Mouse (Mus musculus): ENCODE measurements at regions not wholly inside any gene's neighbourhood (a gene's known extent, or its start where the extent isn't known, plus 50 kb on each side); places are given as distances from the start of the nearest gene placed in this dataset.

DNA sequence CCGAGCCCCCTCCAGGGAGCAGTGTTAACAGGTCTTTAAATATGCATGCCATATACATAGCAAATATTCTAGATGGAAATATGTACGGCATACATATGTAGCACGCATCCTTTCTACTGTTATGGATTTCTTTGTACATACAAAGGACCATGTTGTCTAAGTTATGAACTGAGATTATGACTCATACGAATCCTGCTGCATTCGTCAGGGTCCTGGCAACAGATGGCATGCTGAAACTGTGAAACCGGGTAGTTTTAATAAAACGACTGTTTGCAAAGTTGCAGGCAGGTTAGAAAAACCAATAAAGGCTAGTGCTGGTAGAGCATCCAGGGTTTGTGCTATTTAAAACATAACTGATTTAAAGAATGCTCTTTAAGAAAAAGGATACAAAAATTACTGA, 88.8 kb upstream of the Tlk1 start:
- DNase-seq (ENCODE audit: low read depth, low spot score), result peak; percentile 71

GRCm38 (mm10) chr2:70909401-70909800, 83.9 kb upstream of the Tlk1 start:
- DNase-seq (ENCODE audit: low read depth, low spot score), result peak; percentile 54

GRCm38 (mm10) chr2:70908579-70908978, 83.1 kb upstream of the Tlk1 start:
- DNase-seq (ENCODE audit: low read depth, low spot score), result peak; percentile 44

DNA sequence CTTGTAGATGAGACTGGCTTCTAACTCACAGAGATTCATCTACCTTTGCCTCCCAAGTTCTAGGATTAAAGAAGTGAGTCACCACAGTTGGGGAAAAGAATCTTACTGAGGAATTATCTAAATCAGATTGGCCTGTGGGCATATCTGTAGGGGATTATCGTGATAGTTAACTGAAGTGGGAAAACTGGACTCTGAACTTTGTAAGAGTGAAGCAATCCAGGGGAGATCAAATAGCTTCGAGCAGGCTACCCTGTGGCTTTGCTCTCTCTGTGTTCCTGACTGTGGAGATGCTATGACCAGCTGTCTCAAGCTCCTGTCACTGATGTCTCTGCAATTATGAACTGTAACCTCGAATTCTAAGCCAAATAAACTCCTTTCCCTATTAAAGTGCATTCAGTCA, 80.7 kb upstream of the Tlk1 start:
- DNase-seq (ENCODE audit: low read depth, low spot score), result no peak

- no peak for DNase-seq (ENCODE audit: low read depth, low spot score)
These were observed 78.9 kb upstream of the Tlk1 start for GRCm38 (mm10) chr2:70904429-70904828.

DNA sequence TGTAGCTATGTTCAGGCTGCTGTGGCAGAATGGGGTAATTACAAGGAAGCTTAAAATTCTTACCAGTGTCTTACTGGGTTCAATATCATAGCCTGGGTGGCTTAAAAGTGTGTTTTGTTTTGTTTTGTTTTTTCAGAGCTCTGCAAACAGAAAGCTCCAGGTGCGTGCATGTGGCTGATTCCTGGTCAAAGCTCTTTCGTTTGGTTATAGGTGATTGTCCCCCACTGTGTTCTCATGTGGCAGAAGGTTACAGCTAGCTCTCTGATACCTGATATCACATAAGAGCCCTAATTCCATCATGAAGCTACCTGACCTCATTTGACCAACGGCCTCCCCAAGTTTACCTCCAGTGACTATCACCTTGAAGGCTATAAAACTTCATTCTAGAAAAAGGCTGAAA, 76.7 kb upstream of the Tlk1 start:
- no peak for DNase-seq (ENCODE audit: low read depth, low spot score)

- DNase-seq (ENCODE audit: low read depth, low spot score), result peak; percentile 78
These were observed 76.0 kb upstream of the Tlk1 start for GRCm38 (mm10) chr2:70901479-70901878.

DNA sequence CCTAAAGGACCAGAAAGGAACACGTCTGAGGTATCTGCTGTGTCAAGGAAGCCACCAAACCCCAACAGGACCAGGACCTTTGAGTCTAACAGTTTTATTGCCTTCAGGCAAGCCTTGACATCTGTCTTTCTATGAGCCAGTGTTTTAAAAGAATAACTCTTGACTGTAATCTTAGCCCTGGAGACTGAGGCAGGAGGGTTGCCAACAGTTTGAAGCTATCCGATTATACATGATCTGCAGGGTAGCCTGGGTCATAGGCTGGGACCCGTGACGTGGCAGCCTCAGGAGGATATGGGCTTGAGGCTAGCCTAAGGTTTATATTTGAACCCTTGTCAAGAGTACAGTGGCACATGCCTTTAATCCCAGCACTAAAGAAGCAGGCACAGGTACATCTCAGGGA, 73.5 kb upstream of the Tlk1 start:
- no peak for DNase-seq (ENCODE audit: low read depth, low spot score)

- peak; percentile 78 for DNase-seq (ENCODE audit: low read depth, low spot score)
These were observed 72.9 kb upstream of the Tlk1 start for GRCm38 (mm10) chr2:70898396-70898795.

DNA sequence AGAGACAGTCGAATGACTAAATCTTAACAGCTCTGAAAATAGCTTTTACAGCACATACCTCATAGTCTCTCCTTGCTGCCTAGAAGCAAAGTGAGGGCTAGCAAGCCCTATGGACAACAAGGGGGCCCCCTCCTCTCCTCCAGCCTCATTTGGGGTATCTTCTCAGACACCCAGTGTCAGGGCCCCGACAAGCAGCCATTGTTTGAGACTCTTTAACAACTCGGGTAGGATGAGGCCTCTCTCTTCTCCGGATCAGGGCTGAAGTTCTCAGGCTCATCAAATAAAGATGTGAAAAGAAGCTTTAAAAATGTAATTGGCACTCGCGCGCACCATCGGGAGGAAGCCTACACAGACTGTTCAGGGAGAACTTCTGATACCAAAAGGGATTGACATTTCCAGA, 71.8 kb upstream of the Tlk1 start:
- peak; percentile 43 for DNase-seq (ENCODE audit: low read depth, low spot score)

DNA sequence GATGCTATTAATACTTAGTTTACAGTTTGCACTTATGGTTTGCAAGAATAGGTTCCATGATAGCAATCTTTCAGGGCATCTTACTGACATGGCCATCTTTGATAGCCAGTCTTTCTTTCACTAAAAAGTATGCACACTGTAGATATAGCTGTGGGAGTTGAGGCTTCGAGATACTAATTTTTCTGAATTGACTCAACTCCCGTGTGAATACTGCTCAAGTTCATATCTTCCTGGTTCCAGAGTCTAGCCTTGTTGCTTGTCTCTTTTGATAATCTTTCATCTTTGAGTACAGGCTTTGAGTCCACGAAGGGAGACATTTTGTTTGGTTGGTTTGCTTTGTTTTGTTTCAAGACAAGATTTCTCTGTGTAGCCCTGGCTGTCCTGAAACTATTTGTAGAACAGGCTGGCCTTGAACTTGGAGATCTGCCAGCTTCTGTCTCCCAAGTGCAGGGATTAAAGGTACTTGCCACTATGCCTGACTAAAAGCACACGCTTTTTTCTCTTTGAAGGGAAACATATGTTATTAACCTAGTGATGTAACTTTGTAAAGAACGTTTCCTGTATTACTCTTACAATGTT, 64.1 kb upstream of the Tlk1 start:
- DNase-seq (ENCODE audit: low read depth, low spot score), result no peak

DNA sequence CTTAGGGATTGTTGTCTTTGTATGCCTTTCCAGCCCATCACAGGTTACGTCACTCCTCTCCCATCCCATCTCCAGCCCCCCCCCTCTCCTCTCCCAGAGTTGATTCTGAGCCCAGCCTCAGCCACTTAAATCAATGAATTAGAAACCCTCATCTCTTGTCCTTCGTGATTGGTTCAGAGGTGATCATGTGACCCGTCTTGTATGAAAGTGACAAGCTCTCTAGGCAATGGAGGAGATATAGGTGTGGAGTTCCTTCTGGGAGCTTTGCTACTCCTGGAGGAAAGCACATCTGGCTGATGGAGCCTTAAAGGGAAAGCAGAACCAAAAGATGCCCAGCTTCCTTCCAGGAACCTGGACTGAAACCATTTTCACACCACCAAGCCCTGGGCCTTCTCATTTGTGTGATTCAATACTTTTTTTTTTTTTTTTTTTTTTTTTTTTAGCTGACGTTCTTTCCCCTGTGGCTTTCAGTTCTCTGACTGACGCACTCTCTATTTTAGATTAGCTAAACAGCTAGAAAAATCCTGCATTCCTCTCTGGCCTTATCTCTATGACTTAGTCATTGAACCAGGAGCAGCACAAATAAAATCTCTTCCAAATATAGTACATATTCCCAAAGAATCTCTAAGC, 63.4 kb upstream of the Tlk1 start:
- no peak for DNase-seq (ENCODE audit: low read depth, low spot score)

DNA sequence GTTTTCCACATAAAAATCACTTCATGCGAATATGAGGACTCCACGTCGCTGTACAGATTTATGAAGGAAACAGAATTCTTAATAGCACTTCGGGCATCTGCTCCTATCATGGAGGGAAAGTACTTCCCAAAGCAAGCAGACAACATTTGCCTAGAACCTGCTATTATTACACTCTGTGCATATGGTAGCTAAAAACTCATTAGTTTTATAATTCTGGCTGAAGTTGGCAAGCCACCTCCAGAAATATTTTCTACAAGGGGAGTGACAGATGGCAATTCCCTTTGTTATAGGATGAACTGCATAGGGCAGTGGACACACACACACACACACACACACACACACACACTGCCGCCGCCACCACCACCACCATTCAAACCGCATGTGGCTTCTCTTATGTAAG, 61.3 kb upstream of the Tlk1 start:
- peak; percentile 75 for DNase-seq (ENCODE audit: low read depth, low spot score)

DNA sequence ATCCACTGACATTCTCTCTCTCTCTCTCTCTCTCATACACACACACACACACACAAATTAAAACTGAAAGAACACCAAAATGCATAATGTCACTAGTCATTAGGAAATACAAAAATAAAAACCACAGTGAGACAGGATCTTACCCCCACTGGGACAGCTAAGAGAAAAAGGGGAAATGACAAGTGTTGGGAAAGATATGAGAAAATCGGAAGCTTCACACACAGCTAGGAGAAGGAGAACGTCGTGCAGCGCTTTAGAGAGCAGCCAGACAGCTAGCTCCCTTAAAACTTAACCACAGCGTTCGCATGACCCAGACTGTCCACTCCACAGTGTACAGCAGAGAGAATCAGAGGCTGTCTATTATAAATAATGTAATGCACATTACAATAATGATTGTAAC, 60.1 kb upstream of the Tlk1 start:
- no peak for DNase-seq (ENCODE audit: low read depth, low spot score)

- DNase-seq (ENCODE audit: low read depth, low spot score), result no peak
These were observed 52.0 kb upstream of the Tlk1 start for GRCm38 (mm10) chr2:70877333-70878080.

DNA sequence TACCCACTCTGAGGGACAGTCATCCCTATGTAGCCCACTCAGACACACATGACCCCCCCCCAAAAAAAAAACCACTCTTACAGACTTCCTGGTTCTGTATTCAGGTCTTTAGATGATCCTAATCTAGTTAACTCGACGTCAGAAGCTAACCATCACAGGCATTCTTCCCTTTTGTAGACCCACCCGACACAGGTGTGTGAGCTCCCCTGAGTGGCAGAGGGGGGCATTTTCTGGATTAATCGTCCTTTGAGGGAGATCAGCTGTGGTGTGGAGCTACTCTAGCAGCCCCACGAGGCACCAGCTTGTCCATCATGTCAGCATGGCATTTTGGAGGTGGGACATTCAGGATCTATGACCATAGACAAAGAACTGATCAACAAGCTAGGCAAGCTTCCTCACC, 50.7 kb upstream of the Tlk1 start:
- DNase-seq (ENCODE audit: low read depth, low spot score), result no peak

All from brain, adult 2 months (tissue).